Mouse (Mus musculus) forebrain, postnatal 0 days (tissue): ENCODE results near the gene Ttc9b. TPM values are rescaled to one million over a fixed set of nuclear protein-coding genes. Genes with fewer than 3 reads are reported as not detected.

Source experiments
- ATAC-seq: fragments of 200-750 bp; cut with Nextera tagmentation; 2 replicates; pipeline ENCODE4 v1.8.0; 2017; ENCODE audit warnings: mild to moderate bottlenecking, moderate library complexity
- DNase-seq: peaks from one replicate; pipeline ENCODE4 v3.0.0-alpha.2; 2015
- H3K27ac ChIP-seq: fragments of 300-500 bp; sonication (generic); 2 replicates; pipeline ENCODE4 v1.5.1; 2014; ENCODE audit warnings: low read depth, mild to moderate bottlenecking, antibody characterized with exemption, low read length, moderate library complexity, mixed read lengths
- H3K27me3 ChIP-seq: fragments of 300-500 bp; sonication (generic); 2 replicates; pipeline ENCODE4 v1.6.1; 2014; ENCODE audit warnings: mild to moderate bottlenecking, low read length, mixed read lengths; ENCODE audit not compliant: insufficient read depth
- H3K36me3 ChIP-seq: fragments of 300-500 bp; sonication (generic); 2 replicates; pipeline ENCODE4 v1.6.1; 2014; ENCODE audit warnings: mild to moderate bottlenecking, moderate library complexity; ENCODE audit not compliant: insufficient read depth
- H3K4me1 ChIP-seq: fragments of 300-500 bp; sonication (generic); 2 replicates; pipeline ENCODE4 v1.6.1; 2014; ENCODE audit warnings: antibody characterized with exemption; ENCODE audit not compliant: insufficient read depth
- H3K4me2 ChIP-seq: fragments of 300-500 bp; sonication (generic); 2 replicates; pipeline ENCODE4 v1.6.1; 2014; ENCODE audit warnings: low read depth, mild to moderate bottlenecking, moderate library complexity
- H3K4me3 ChIP-seq: fragments of 300-500 bp; sonication (generic); 2 replicates; pipeline ENCODE4 v1.5.1; 2014; ENCODE audit warnings: low read depth, low read length, mixed read lengths
- H3K9ac ChIP-seq: fragments of 300-500 bp; sonication (generic); 2 replicates; pipeline ENCODE4 v1.6.1; 2014; ENCODE audit warnings: mild to moderate bottlenecking
- H3K9me3 ChIP-seq: fragments of 300-500 bp; sonication (generic); 2 replicates; pipeline ENCODE4 v1.6.1; 2016; ENCODE audit warnings: low read length
- CTCF ChIP-seq: sonication (generic); IDR thresholded peaks from 2 replicates; pipeline ENCODE4 v1.5.1; 2016; ENCODE audit warnings: antibody characterized with exemption, control low read depth, low read depth
- WGBS: fragments of 180-500 bp; shearing (Covaris S2); extraction: QIAGEN DNeasy Blood & Tissue Kit; methylation state at CpG from one replicate; pipeline ENCODE4 v1.1.7; 2014; 5-methylcytosine and 5-hydroxymethylcytosine counted together
- polyA plus RNA-seq: library from polyadenylated mRNA; unstranded; fragments of >200 nt; fragmentation: Nextera tagmentation; extraction: Ambion mirVana; gene quantifications from 2 replicates; pipeline ENCODE4 v1.2.1, GENCODE M21; 2015
- total RNA-seq: library from RNA; depleted of rRNA; stranded (reverse); fragments of >200 nt; gene quantifications from 2 replicates; pipeline ENCODE4 v1.2.3, GENCODE M21; 2014

Ttc9b gene
- total and polyA plus RNA-seq, 2 experiments from 2014 or later, result 95.8 to 116 TPM

GRCm38 (mm10) chr7:27674195-27674521, 20.4 kb downstream of the Ttc9b start:
- peak overlapping the region; percentile 80 for H3K27ac ChIP-seq
- peak; percentile 49; the same call in 1 of the 2 replicates for ATAC-seq

GRCm38 (mm10) chr7:27674522-27675221, 21.0 kb downstream of the Ttc9b start, which contains the start of gene Map3k10:
Map3k10 (minus strand) TSS chr7:27674598.
- TF ChIP-seq CTCF, result no peak; the same call in 1 of the 2 replicates
- Histone ChIP-seq H3K9ac (peak within 1 kb of the TSS; percentile 88), H3K36me3 (peaks cover 10% of the 10 kb centered on the region), H3K9me3 (no peaks in the 10 kb centered on the region), H3K27me3 (no peaks in the 10 kb centered on the region), H3K27ac (peak within 1 kb of the TSS; percentile 80), H3K4me1 (peaks cover 20% of the 10 kb centered on the region), H3K4me3 (peak within 1 kb of the TSS; percentile 90), H3K4me2 (peak within 1 kb of the TSS; percentile 97)
- WGBS, result 2% methylated on average over 31 of the region's 31 CpGs
- peak; percentile 98 for DNase-seq
- peak; percentile 97 for ATAC-seq

More at GRCm38 (mm10) chr7:27674195-27674521, 20.4 kb downstream of the Ttc9b start:
- Histone ChIP-seq H3K4me3 (peak overlapping the region; percentile 90), H3K9ac (peak overlapping the region; percentile 88), H3K4me2 (peak overlapping the region; percentile 97), H3K4me1 (peaks cover 20% of the 10 kb centered on the region), H3K9me3 (no peaks in the 10 kb centered on the region), H3K27me3 (no peaks in the 10 kb centered on the region), H3K36me3 (peaks cover 10% of the 10 kb centered on the region)
- no peak for TF ChIP-seq CTCF
- DNase-seq, result no peak
- WGBS, result 7% methylated on average over 36 of the region's 38 CpGs

GRCm38 (mm10) chr7:27675222-27675612, 21.5 kb downstream of the Ttc9b start:
- ATAC-seq (no peak), DNase-seq (no peak)
- H3K9me3 ChIP-seq, result no peaks in the 10 kb centered on the region
- H3K36me3 ChIP-seq, result peaks cover 10% of the 10 kb centered on the region
- H3K4me2 ChIP-seq, result peak overlapping the region; percentile 97
- no peaks in the 10 kb centered on the region for H3K27me3 ChIP-seq
- 34% methylated on average over 14 of the region's 14 CpGs for WGBS
- TF ChIP-seq CTCF, result peak; percentile 24; the same call in 1 of the 2 replicates
- peaks cover 20% of the 10 kb centered on the region for H3K4me1 ChIP-seq
- H3K27ac ChIP-seq, result peak overlapping the region; percentile 80
- peak overlapping the region; percentile 90 for H3K4me3 ChIP-seq
- H3K9ac ChIP-seq, result peak overlapping the region; percentile 88

GRCm38 (mm10) chr7:27683218-27683617, 29.5 kb downstream of the Ttc9b start:
- Histone ChIP-seq H3K36me3 (no peaks in the 10 kb centered on the region), H3K4me3 (no peak overlapping the region), H3K9ac (no peak overlapping the region), H3K9me3 (no peaks in the 10 kb centered on the region), H3K27me3 (no peaks in the 10 kb centered on the region), H3K4me2 (no peak overlapping the region), H3K27ac (no peak overlapping the region), H3K4me1 (0 out of 2 replicates have a peak, but pooled peaks cover 6% of the 10 kb centered on the region)
- DNase-seq (no peak), ATAC-seq (no peak)
- WGBS, result 62% methylated on average over 2 of the region's 2 CpGs
- no peak for TF ChIP-seq CTCF

- Histone ChIP-seq H3K4me1 (0 out of 2 replicates have a peak, but pooled peaks cover 6% of the 10 kb centered on the region), H3K9me3 (no peaks in the 10 kb centered on the region), H3K9ac (0 out of 2 replicates have a peak overlapping the region, but pooled peaks have one; percentile 28), H3K27ac (no peak overlapping the region), H3K4me2 (peak overlapping the region; percentile 45), H3K36me3 (no peaks in the 10 kb centered on the region), H3K4me3 (peak overlapping the region; percentile 30), H3K27me3 (no peaks in the 10 kb centered on the region)
- TF ChIP-seq CTCF, result no peak
- WGBS, result 25% methylated on average over 5 of the region's 5 CpGs
- ATAC-seq (no peak), DNase-seq (no peak)
Observed at GRCm38 (mm10) chr7:27685220-27685619, 31.5 kb downstream of the Ttc9b start.

- Histone ChIP-seq H3K9ac (peak overlapping the region; percentile 28; the same call in 1 of the 2 replicates), H3K4me3 (peak overlapping the region; percentile 30), H3K4me1 (0 out of 2 replicates have a peak, but pooled peaks cover 6% of the 10 kb centered on the region), H3K36me3 (no peaks in the 10 kb centered on the region), H3K27ac (no peak overlapping the region), H3K27me3 (no peaks in the 10 kb centered on the region), H3K9me3 (no peaks in the 10 kb centered on the region), H3K4me2 (peak overlapping the region; percentile 45)
- peak; percentile 70 for DNase-seq
- no peak for ATAC-seq
- WGBS, result under 1% methylated on average over 6 of the region's 6 CpGs
- TF ChIP-seq CTCF, result peak; percentile 86
Observed at GRCm38 (mm10) chr7:27685681-27686080, 32.0 kb downstream of the Ttc9b start.

GRCm38 (mm10) chr7:27687043-27687442, 33.3 kb downstream of the Ttc9b start:
- DNase-seq (no peak), ATAC-seq (no peak)
- Histone ChIP-seq H3K4me3 (no peak overlapping the region), H3K27me3 (no peaks in the 10 kb centered on the region), H3K4me1 (0 out of 2 replicates have a peak, but pooled peaks cover 6% of the 10 kb centered on the region), H3K36me3 (no peaks in the 10 kb centered on the region), H3K9ac (no peak overlapping the region), H3K9me3 (no peaks in the 10 kb centered on the region), H3K4me2 (no peak overlapping the region), H3K27ac (no peak overlapping the region)
- 88% methylated on average over 1 of the region's 1 CpGs for WGBS
- no peak for TF ChIP-seq CTCF
